Mouse (Mus musculus): Measurements from ENCODE around the gene Cpeb3. TPM values are rescaled to one million over a fixed set of nuclear protein-coding genes. Genes with fewer than 3 reads are reported as not detected.

The Cpeb3 gene
- 11.2 and 12.3 TPM in 2 replicates for polyA plus RNA-seq (2012; rRNA removed)

GRCm38 (mm10) chr19:37208176-37208755 is at the start of gene Cpeb3:
Cpeb3 (minus strand) TSS chr19:37208601.

GRCm38 (mm10) chr19:37207303-37208175 is 862 bp downstream of the Cpeb3 start, which contains the start of gene March5:
March5 (plus strand) TSS chr19:37207543.

Other genes with a start within 250 kb of the Cpeb3 start
- 45.5 and 54.2 TPM in 2 replicates for gene March5, start 1.1 kb downstream of the Cpeb3 start, polyA plus RNA-seq (2012; rRNA removed)
- 18.0 and 29.5 TPM in 2 replicates for gene Ide, start 129.3 kb upstream of the Cpeb3 start, polyA plus RNA-seq (2012; rRNA removed)
- gene Kif11, start 167.8 kb upstream of the Cpeb3 start, polyA plus RNA-seq (2012; rRNA removed): 1.3 and 1.8 TPM in 2 replicates
- gene Hhex, start 226.2 kb upstream of the Cpeb3 start, polyA plus RNA-seq (2012; rRNA removed): 17.0 and 21.6 TPM in 2 replicates

Measured in ovary, adult 2 months (tissue).